Comparison of ENCODE assay signal across 10 mouse cellular contexts in the genomic region with DNA sequence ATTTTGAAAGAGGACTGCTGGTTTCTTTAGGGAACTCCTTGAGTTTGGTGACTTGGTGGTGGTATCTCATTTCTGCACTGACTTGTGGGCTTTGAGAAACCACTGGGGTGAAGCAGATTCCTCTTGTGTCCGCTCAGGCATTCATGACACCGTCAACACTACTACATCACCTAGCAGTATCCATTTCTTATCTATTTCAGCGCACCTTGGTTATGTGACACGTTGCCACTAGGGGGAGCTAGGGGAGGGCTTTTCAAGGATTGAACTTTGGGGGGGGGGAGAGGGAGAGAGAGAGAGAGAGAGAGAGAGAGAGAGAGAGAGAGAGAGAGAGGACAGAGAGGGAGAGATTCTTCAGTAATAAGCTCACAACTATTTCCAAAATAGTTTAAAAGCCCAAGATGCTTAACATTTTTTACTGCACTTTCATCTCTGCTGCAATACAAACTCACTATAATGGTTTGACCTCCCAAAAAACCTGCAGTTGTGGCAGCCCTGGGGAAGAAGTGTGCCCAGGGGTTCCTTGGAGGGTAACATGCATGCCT. TPM values are rescaled to one million over a fixed set of nuclear protein-coding genes. Genes with fewer than 3 reads are reported as not detected.
DNase-seq lines count a peak whose midpoint lies in the region; ATAC-seq and TF ChIP-seq lines count a peak whose summit lies in the region.
"Had no signal": no experiment of that assay in that cellular context is flagged by ENCODE, and none has a peak within 500 bp of the region (broad histone marks: within the 10 kb centered on the region; RNA-seq: fewer than 3 reads in every experiment).

No protein-coding gene starts in this region.

- peak; percentile 51 for DNase-seq in cerebellum, adult 11 months
- no peak for DNase-seq in cerebellum, adult 9-10 months
- peak in 1 of 2 experiments; percentile 76 for DNase-seq in layer of hippocampus, adult 2 months (ENCODE audit: low spot score in 2 of 2)
- no peak for DNase-seq in layer of hippocampus, adult 9-11 months
- peak; percentile 56 for DNase-seq in MEL (ENCODE audit: low read depth, low spot score)
- DNase-seq in embryo, embryonic 9.5 days (ENCODE audit: extremely low spot score) = peak; percentile 58
- DNase-seq in midbrain, embryonic 11.5 days (ENCODE audit: low spot score, missing footprints) = peak; percentile 97

- TF ChIP-seq RAD21 in MEL (IDR thresholded peaks at IDR 0.05; ENCODE audit: low read depth, low read length) = peak; percentile 45

- 0 out of 4 replicates have a peak, but pooled peaks cover 0 to 5% of the 10 kb centered on the region in 2 experiments for H3K4me1 ChIP-seq in MEL (ENCODE audit: control insufficient read depth in 1 of 2, insufficient read depth in 2 of 2, low read length in 2 of 2)
- peaks cover 64% of the 10 kb centered on the region for H3K4me1 ChIP-seq in midbrain, embryonic 11.5 days (ENCODE audit: control insufficient read depth, insufficient read depth, low read length)
- H3K4me1 ChIP-seq: liver, embryonic 15.5 days had no signal

- no peak overlapping the region for H3K4me2 ChIP-seq in midbrain, embryonic 11.5 days
- H3K4me2 ChIP-seq: liver, embryonic 15.5 days had no signal

- WGBS in midbrain, embryonic 11.5 days = 12% methylated on average over 4 of the region's 4 CpGs

- no peaks in the 10 kb centered on the region for H3K79me2 ChIP-seq in MEL (ENCODE audit: control insufficient read depth, insufficient read depth, low read length, poor library complexity)

- no peak overlapping the region for H3K9ac ChIP-seq in MEL (ENCODE audit: control insufficient read depth, low read depth, low read length, poor library complexity, severe bottlenecking)
- H3K9ac ChIP-seq in midbrain, embryonic 11.5 days (ENCODE audit: low read length) = no peak overlapping the region
- H3K9ac ChIP-seq: liver, embryonic 15.5 days had no signal

- no peak for TF ChIP-seq POLR2A in MEL (IDR thresholded peaks at IDR 0.05; ENCODE audit: control insufficient read depth in 1 of 2, insufficient read depth in 1 of 2, low read depth in 1 of 2, low read length in 2 of 2, poor library complexity in 1 of 2)

- ATAC-seq in midbrain, embryonic 11.5 days (ENCODE audit: low FRiP score) = no peak
- ATAC-seq in frontal cortex, adult (ENCODE audit: low TSS enrichment) = no peak

- TF ChIP-seq CTCF in layer of hippocampus, adult 2 months (conservative IDR thresholded peaks at IDR 0.05) = peak; percentile 70
- TF ChIP-seq CTCF in MEL (IDR thresholded peaks at IDR 0.05 in 2 of 3, conservative IDR thresholded peaks at IDR 0.05 in 1 of 3; ENCODE audit: control insufficient read depth in 1 of 3, insufficient read depth in 1 of 3, low read depth in 2 of 3, low read length in 3 of 3, poor library complexity in 1 of 3, severe bottlenecking in 1 of 3) = peak; percentile 47 to 66 (median 65)

- no peaks in the 10 kb centered on the region for H3K9me3 ChIP-seq in MEL (replicated peaks; ENCODE audit: insufficient read depth, low read length)
- H3K9me3 ChIP-seq in midbrain, embryonic 11.5 days (ENCODE audit: control insufficient read depth, low read length) = no peaks in the 10 kb centered on the region
- H3K9me3 ChIP-seq: liver, embryonic 15.5 days had no signal

- H3K4me3 ChIP-seq in layer of hippocampus, adult 2 months = no peak overlapping the region
- no peak overlapping the region for H3K4me3 ChIP-seq in MEL (ENCODE audit: control insufficient read depth in 1 of 2, insufficient read depth in 1 of 2, low read depth in 2 of 2, low read length in 2 of 2)
- no peak overlapping the region for H3K4me3 ChIP-seq in midbrain, embryonic 11.5 days (ENCODE audit: low read depth, low read length)
- H3K4me3 ChIP-seq: liver, embryonic 15.5 days had no signal

- no peaks in the 10 kb centered on the region for H3K36me3 ChIP-seq in MEL (ENCODE audit: control insufficient read depth in 1 of 2, insufficient read depth in 2 of 2, low read length in 2 of 2)
- no peaks in the 10 kb centered on the region for H3K36me3 ChIP-seq in midbrain, embryonic 11.5 days (ENCODE audit: control insufficient read depth, insufficient read depth, low read length)
- H3K36me3 ChIP-seq: liver, embryonic 15.5 days had no signal

- no peak for TF ChIP-seq EP300 in MEL (IDR thresholded peaks at IDR 0.05; ENCODE audit: low read depth in 1 of 2, low read length in 2 of 2)

- H3K27me3 ChIP-seq in MEL (ENCODE audit: control insufficient read depth in 1 of 2, insufficient read depth in 2 of 2, low read length in 2 of 2) = peaks cover 0 to 3% of the 10 kb centered on the region in 2 experiments; a peak in 2 of 4 replicates
- H3K27me3 ChIP-seq in midbrain, embryonic 11.5 days (ENCODE audit: control insufficient read depth, insufficient read depth, low read length) = no peaks in the 10 kb centered on the region
- H3K27me3 ChIP-seq: Patski had no signal

- H3K27ac ChIP-seq in layer of hippocampus, adult 2 months = peak overlapping the region; percentile 51
- no peak overlapping the region for H3K27ac ChIP-seq in MEL (ENCODE audit: control insufficient read depth, low read depth, low read length)
- H3K27ac ChIP-seq in midbrain, embryonic 11.5 days (ENCODE audit: low read depth, low read length) = no peak overlapping the region
- H3K27ac ChIP-seq: liver, embryonic 15.5 days had no signal

TF ChIP-seq in MEL, 35 proteins besides CTCF, POLR2A, EP300 and RAD21:
- peak; percentile 89; the same call in 1 of the 2 replicates for TF ChIP-seq MAZ (IDR thresholded peaks at IDR 0.05; ENCODE audit: low read depth, low read length)
- 0 out of 2 replicates have a peak, but pooled peaks have one; percentile 36 for TF ChIP-seq GATA1 (IDR thresholded peaks at IDR 0.05; ENCODE audit: low read depth, low read length)
- peak; percentile 28; the same call in 1 of the 2 replicates for TF ChIP-seq ZC3H11A (IDR thresholded peaks at IDR 0.05; ENCODE audit: low read depth, low read length)
- peak; percentile 70 for TF ChIP-seq SMC3 (IDR thresholded peaks at IDR 0.05; ENCODE audit: low read depth, low read length)
- TF ChIP-seq ZNF384 (IDR thresholded peaks at IDR 0.05; ENCODE audit: low read depth, low read length) = no peak
- peak; percentile 73; the same call in 1 of the 2 replicates for TF ChIP-seq JUND (IDR thresholded peaks at IDR 0.05; ENCODE audit: low read depth, low read length)
- TF ChIP-seq ETS1 (IDR thresholded peaks at IDR 0.05; ENCODE audit: low read depth, low read length) = no peak

RNA-seq across cellular contexts. Expression of a gene that starts 33.8 kb away (rescaled TPM):
- total RNA-seq in layer of hippocampus, adult 2 months (2021) = 10 to 100 TPM; 48.6 to 51.1 TPM
- total RNA-seq in MEL (2012; rRNA removed) = 20.3 and 22.9 TPM in 2 replicates
- polyA plus RNA-seq in MEL (2012; ENCODE audit: insufficient read depth in 1 of 2, insufficient read length in 2 of 2, low read depth in 1 of 2, low replicate concordance in 2 of 2, missing spikeins in 1 of 2) = 10 to 100 TPM in 1 of 2 experiments, not detected in 1; 42.4 TPM
- polyA plus RNA-seq in midbrain, embryonic 11.5 days (2014; fragmentation: Nextera tagmentation; extraction: Ambion mirVana) = 36.9 and 39.6 TPM in 2 replicates

RNA-seq across cellular contexts. Expression of a gene that starts 37.2 kb away (rescaled TPM):
- total RNA-seq in layer of hippocampus, adult 2 months (2021) = 1 to 10 TPM; 5.7 to 7.4 TPM
- 214 and 242 TPM in 2 replicates for total RNA-seq in MEL (2012; rRNA removed)
- 100 to 1,000 TPM; 110 to 268 TPM for polyA plus RNA-seq in MEL (2012; ENCODE audit: insufficient read depth in 1 of 2, insufficient read length in 2 of 2, low read depth in 1 of 2, low replicate concordance in 2 of 2, missing spikeins in 1 of 2)
- 210 and 212 TPM in 2 replicates for polyA plus RNA-seq in midbrain, embryonic 11.5 days (2014; fragmentation: Nextera tagmentation; extraction: Ambion mirVana)

Comparison
In these comparisons a context has a peak if more than half of its experiments do, and no peak if none do; other contexts are left out.
1. DNase-seq: peak in cerebellum, adult 11 months (single experiment), MEL (single experiment), embryo, embryonic 9.5 days (single experiment) and midbrain, embryonic 11.5 days (single experiment); none in cerebellum, adult 9-10 months (single experiment) and layer of hippocampus, adult 9-11 months (single experiment).
2. RNA of a gene that starts 37.2 kb away (total RNA-seq): 214 to 242 TPM in MEL; 5.7 to 7.4 TPM in layer of hippocampus, adult 2 months; every median in the first group is over 10 times any median in the second.